Mouse (Mus musculus) hindbrain, embryonic 14.5 days (tissue): ENCODE measurements around the gene Rps6ka4. TPM values are rescaled to one million over a fixed set of nuclear protein-coding genes. Genes with fewer than 3 reads are reported as not detected.

ENCODE experiments used
- ATAC-seq: fragments of 200-750 bp; cut with Nextera tagmentation; 2 replicates; pipeline ENCODE4 v1.8.0; 2017; ENCODE audit warnings: moderate number of reproducible peaks, mild to moderate bottlenecking, moderate TSS enrichment, moderate library complexity; ENCODE audit not compliant: low FRiP score
- DNase-seq: peaks from one replicate; pipeline ENCODE4 v3.0.0-alpha.2; 2015; ENCODE audit warnings: low spot score
- H3K27ac ChIP-seq: fragments of 300-500 bp; sonication (generic); 2 replicates; pipeline ENCODE4 v1.5.1; 2014; ENCODE audit warnings: mild to moderate bottlenecking, moderate library complexity
- H3K27me3 ChIP-seq: fragments of 300-500 bp; sonication (generic); 2 replicates; pipeline ENCODE4 v1.6.1; 2014; ENCODE audit warnings: mild to moderate bottlenecking, low read length, mixed read lengths; ENCODE audit not compliant: control insufficient read depth, insufficient read depth
- H3K36me3 ChIP-seq: fragments of 300-500 bp; sonication (generic); replicated peaks from 2 replicates; pipeline ENCODE4 v1.6.1; 2014; ENCODE audit not compliant: control insufficient read depth, insufficient read depth
- H3K4me1 ChIP-seq: fragments of 300-500 bp; sonication (generic); replicated peaks from 2 replicates; pipeline ENCODE4 v1.6.1; 2014; ENCODE audit warnings: antibody characterized with exemption, low read length, mixed read lengths; ENCODE audit not compliant: control insufficient read depth, insufficient read depth
- H3K4me2 ChIP-seq: fragments of 300-500 bp; sonication (generic); replicated peaks from 2 replicates; pipeline ENCODE4 v1.6.1; 2014; ENCODE audit warnings: mild to moderate bottlenecking, moderate library complexity
- H3K4me3 ChIP-seq: fragments of 300-500 bp; sonication (generic); replicated peaks from 2 replicates; pipeline ENCODE4 v1.5.1; 2014; ENCODE audit warnings: mild to moderate bottlenecking, low read length
- H3K9ac ChIP-seq: fragments of 300-500 bp; sonication (generic); 2 replicates; pipeline ENCODE4 v1.6.1; 2014
- H3K9me3 ChIP-seq: fragments of 300-500 bp; sonication (generic); 2 replicates; pipeline ENCODE4 v1.6.1; 2016; ENCODE audit warnings: low read length; ENCODE audit not compliant: control insufficient read depth
- WGBS: fragments of 180-500 bp; shearing (Covaris S2); extraction: QIAGEN DNeasy Blood & Tissue Kit; methylation state at CpG from one replicate; pipeline ENCODE4 v1.1.7; 2014; 5-methylcytosine and 5-hydroxymethylcytosine counted together
- microRNA-seq: library from miRNA; unstranded; fragments of <30 nt; microRNA quantifications from one replicate; pipeline ENCODE4, GENCODE M21; 2016
- polyA plus RNA-seq: library from polyadenylated mRNA; unstranded; fragments of >200 nt; fragmentation: Nextera tagmentation; extraction: Ambion mirVana; gene quantifications from 2 replicates; pipeline ENCODE4 v1.2.1, GENCODE M21; 2014

Gene Rps6ka4
- polyA plus RNA-seq, 1 experiment from 2014 or later: 10.6 TPM

GRCm38 (mm10) chr19:6820538-6821195 is 19.8 kb downstream of the Rps6ka4 start:
- no peaks in the 10 kb centered on the region for H3K4me1 ChIP-seq
- no peak overlapping the region for H3K4me2 ChIP-seq
- no peaks in the 10 kb centered on the region for H3K27me3 ChIP-seq
- 83% methylated on average over 13 of the region's 13 CpGs for WGBS
- H3K27ac ChIP-seq: no peak overlapping the region
- no peak for ATAC-seq
- no peak for DNase-seq
- H3K4me3 ChIP-seq: no peak overlapping the region
- no peak overlapping the region for H3K9ac ChIP-seq
- no peaks in the 10 kb centered on the region for H3K9me3 ChIP-seq
- no peaks in the 10 kb centered on the region for H3K36me3 ChIP-seq

GRCm38 (mm10) chr19:6819143-6819827 is 21.2 kb downstream of the Rps6ka4 start:
- Histone ChIP-seq H3K9me3 (no peaks in the 10 kb centered on the region), H3K4me3 (no peak overlapping the region), H3K4me1 (peaks cover 3% of the 10 kb centered on the region; the same call in 1 of the 2 replicates), H3K27me3 (no peaks in the 10 kb centered on the region), H3K4me2 (no peak overlapping the region), H3K36me3 (no peaks in the 10 kb centered on the region), H3K27ac (no peak overlapping the region), H3K9ac (no peak overlapping the region)
- ATAC-seq (no peak), DNase-seq (no peak)
- 46% methylated on average over 10 of the region's 10 CpGs for WGBS

- Histone ChIP-seq H3K27ac (0 out of 2 replicates have a peak overlapping the region, but pooled peaks have one; percentile 21), H3K9ac (no peak overlapping the region), H3K36me3 (no peaks in the 10 kb centered on the region), H3K27me3 (no peaks in the 10 kb centered on the region), H3K4me3 (no peak overlapping the region), H3K9me3 (no peaks in the 10 kb centered on the region), H3K4me2 (no peak overlapping the region), H3K4me1 (peaks cover 7% of the 10 kb centered on the region; the same call in 1 of the 2 replicates)
- ATAC-seq (no peak), DNase-seq (no peak)
- 90% methylated on average over 3 of the region's 3 CpGs for WGBS
Measured at GRCm38 (mm10) chr19:6814958-6815357, 25.5 kb downstream of the Rps6ka4 start.

- Histone ChIP-seq H3K9me3 (no peaks in the 10 kb centered on the region), H3K9ac (no peak overlapping the region), H3K27ac (0 out of 2 replicates have a peak overlapping the region, but pooled peaks have one; percentile 21), H3K4me1 (peaks cover 7% of the 10 kb centered on the region; the same call in 1 of the 2 replicates), H3K4me3 (no peak overlapping the region), H3K4me2 (no peak overlapping the region), H3K27me3 (no peaks in the 10 kb centered on the region), H3K36me3 (no peaks in the 10 kb centered on the region)
- ATAC-seq: no peak
- WGBS: 28% methylated on average over 4 of the region's 4 CpGs
- DNase-seq: no peak
Measured at GRCm38 (mm10) chr19:6814366-6814765, 26.1 kb downstream of the Rps6ka4 start.

Small RNA genes within 50 kb of the gene (microRNA-seq; reads per million reads assigned to microRNA genes)
- not detected for gene Mir5046

Other genes with a start within 250 kb of the Rps6ka4 start
- gene Ccdc88b, start 17.6 kb upstream of the Rps6ka4 start, polyA plus RNA-seq: 0.48 and 0.90 TPM in 2 replicates
- gene Trmt112, start 69.1 kb upstream of the Rps6ka4 start, polyA plus RNA-seq: 107 and 118 TPM in 2 replicates
- 291 and 300 TPM in 2 replicates for gene Prdx5, start 69.5 kb upstream of the Rps6ka4 start, polyA plus RNA-seq
- gene Esrra, start 81.2 kb upstream of the Rps6ka4 start, polyA plus RNA-seq: 6.2 and 7.3 TPM in 2 replicates
- 1.7 and 2.3 TPM in 2 replicates for gene Catsperz, start 84.7 kb upstream of the Rps6ka4 start, polyA plus RNA-seq
- 8.5 and 10.9 TPM in 2 replicates for gene Kcnk4, start 93.9 kb upstream of the Rps6ka4 start, polyA plus RNA-seq
- 81.8 and 84.5 TPM in 2 replicates for gene Bad, start 101.2 kb upstream of the Rps6ka4 start, polyA plus RNA-seq
- 60.2 and 68.8 TPM in 2 replicates for gene Gpr137, start 101.8 kb upstream of the Rps6ka4 start, polyA plus RNA-seq
- gene Ppp1r14b, start 134.3 kb upstream of the Rps6ka4 start, polyA plus RNA-seq: 211 and 215 TPM in 2 replicates
- 10.6 and 11.4 TPM in 2 replicates for gene Plcb3, start 135.8 kb upstream of the Rps6ka4 start, polyA plus RNA-seq
- gene Fkbp2, start 139.9 kb upstream of the Rps6ka4 start, polyA plus RNA-seq: 99.2 and 101 TPM in 2 replicates
- 54.8 and 57.6 TPM in 2 replicates for gene Vegfb, start 147.0 kb upstream of the Rps6ka4 start, polyA plus RNA-seq
- 22.8 and 23.7 TPM in 2 replicates for gene Dnajc4, start 151.9 kb upstream of the Rps6ka4 start, polyA plus RNA-seq
- 18.0 and 19.0 TPM in 2 replicates for gene Nudt22, start 155.5 kb upstream of the Rps6ka4 start, polyA plus RNA-seq
- gene Trpt1, start 155.5 kb upstream of the Rps6ka4 start, polyA plus RNA-seq: 17.8 and 19.8 TPM in 2 replicates
- gene Fermt3, start 178.8 kb upstream of the Rps6ka4 start, polyA plus RNA-seq: 3.1 and 3.8 TPM in 2 replicates
- gene Stip1, start 199.3 kb upstream of the Rps6ka4 start, polyA plus RNA-seq: 204 and 230 TPM in 2 replicates
- gene Macrod1, start 216.2 kb upstream of the Rps6ka4 start, polyA plus RNA-seq: 5.2 and 6.9 TPM in 2 replicates